Mouse (Mus musculus): ENCODE measurements around the gene Dcst1. TPM values are rescaled to one million over a fixed set of nuclear protein-coding genes. Genes with fewer than 3 reads are reported as not detected.
A peak's percentile ranks its signal among the peaks of the same experiment; 100 is the strongest.

The Dcst1 gene
- polyA plus RNA-seq, 1 experiment from 2014 or later = 0.37 TPM

DNA sequence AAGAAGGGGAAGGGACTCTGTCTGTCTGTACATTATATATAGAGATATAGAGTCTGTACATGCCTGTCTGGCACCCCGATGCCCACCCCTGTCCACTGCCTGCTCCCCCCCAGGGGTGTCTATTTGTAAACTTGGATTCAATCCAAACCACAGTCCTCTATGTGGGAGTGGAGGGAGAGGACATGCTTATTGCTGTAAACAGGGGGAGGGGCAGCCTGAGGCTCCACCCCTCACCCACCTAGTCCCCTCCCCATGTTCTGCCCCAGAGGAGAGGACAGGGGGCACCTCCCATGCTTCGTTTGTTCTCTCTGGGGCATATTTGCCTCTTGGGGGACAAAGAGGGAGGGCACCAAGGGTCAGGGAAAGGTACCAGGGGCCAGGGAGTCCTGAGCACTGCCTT is 50.3 kb downstream of the Dcst1 start:
- H3K4me3 ChIP-seq (ENCODE audit: low read depth, low read length) = no peak overlapping the region
- H3K4me1 ChIP-seq (ENCODE audit: control insufficient read depth, insufficient read depth, low read length) = peaks cover 36% of the 10 kb centered on the region
- DNase-seq (ENCODE audit: low spot score) (no peak), ATAC-seq (ENCODE audit: insufficient number of reproducible peaks, low FRiP score, low TSS enrichment, low read depth) (0 out of 2 replicates have a peak, but pooled peaks have one; percentile 1)
- H3K4me2 ChIP-seq (ENCODE audit: low read depth, severe bottlenecking) = peak overlapping the region; percentile 50; the same call in 1 of the 2 replicates
- peak overlapping the region; percentile 17; the same call in 1 of the 2 replicates for H3K9ac ChIP-seq (ENCODE audit: low read length)
- no peak overlapping the region for H3K27ac ChIP-seq (replicated peaks; ENCODE audit: low read depth, low read length)
- peaks cover 16% of the 10 kb centered on the region for H3K27me3 ChIP-seq (ENCODE audit: control insufficient read depth, insufficient read depth, low read length)
- 0 out of 2 replicates have a peak, but pooled peaks cover 3% of the 10 kb centered on the region for H3K9me3 ChIP-seq (ENCODE audit: control insufficient read depth, low read length)
- 49% methylated on average over 2 of the region's 2 CpGs for WGBS
- no peaks in the 10 kb centered on the region for H3K36me3 ChIP-seq (ENCODE audit: control insufficient read depth, insufficient read depth, low read length)

DNA sequence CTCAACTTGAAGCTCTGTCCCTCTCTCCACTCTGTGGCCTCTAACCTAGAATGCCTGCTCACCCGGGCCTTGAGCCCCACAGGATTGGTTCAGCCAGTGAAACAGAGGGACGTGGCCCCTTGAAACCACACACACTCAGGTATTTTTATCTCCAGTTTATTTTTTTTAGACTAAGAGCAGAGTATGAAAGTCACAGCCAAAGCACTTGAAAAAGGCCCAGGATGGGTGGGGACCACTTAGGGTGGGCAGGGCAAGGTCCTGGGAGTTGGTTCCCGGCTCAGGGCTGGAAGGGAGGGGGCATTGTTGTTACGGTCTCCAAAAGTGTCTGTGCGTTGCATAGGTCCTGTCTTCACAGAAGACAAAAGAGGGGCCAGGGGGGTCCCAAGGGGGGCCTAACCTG is 50.7 kb downstream of the Dcst1 start:
- Histone ChIP-seq H3K9ac (ENCODE audit: low read length) (no peak overlapping the region), H3K27me3 (ENCODE audit: control insufficient read depth, insufficient read depth, low read length) (peaks cover 12% of the 10 kb centered on the region), H3K4me2 (ENCODE audit: low read depth, severe bottlenecking) (no peak overlapping the region), H3K36me3 (ENCODE audit: control insufficient read depth, insufficient read depth, low read length) (no peaks in the 10 kb centered on the region), H3K4me3 (ENCODE audit: low read depth, low read length) (no peak overlapping the region), H3K4me1 (ENCODE audit: control insufficient read depth, insufficient read depth, low read length) (peaks cover 32% of the 10 kb centered on the region), H3K27ac (replicated peaks; ENCODE audit: low read depth, low read length) (0 out of 2 replicates have a peak overlapping the region, but pooled peaks have one; percentile 14), H3K9me3 (ENCODE audit: control insufficient read depth, low read length) (0 out of 2 replicates have a peak, but pooled peaks cover 3% of the 10 kb centered on the region)
- no peak for DNase-seq (ENCODE audit: low spot score)
- ATAC-seq (ENCODE audit: insufficient number of reproducible peaks, low FRiP score, low TSS enrichment, low read depth) = no peak
- WGBS = 80% methylated on average over 5 of the region's 5 CpGs

- no peak overlapping the region for H3K27ac ChIP-seq (replicated peaks; ENCODE audit: low read depth, low read length)
- DNase-seq (ENCODE audit: low spot score) = peak; percentile 89
- H3K4me2 ChIP-seq (ENCODE audit: low read depth, severe bottlenecking) = 0 out of 2 replicates have a peak overlapping the region, but pooled peaks have one; percentile 4
- H3K4me1 ChIP-seq (ENCODE audit: control insufficient read depth, insufficient read depth, low read length) = no peaks in the 10 kb centered on the region
- ATAC-seq (ENCODE audit: insufficient number of reproducible peaks, low FRiP score, low TSS enrichment, low read depth) = peak; percentile 63
- no peak overlapping the region for H3K9ac ChIP-seq (ENCODE audit: low read length)
- H3K27me3 ChIP-seq (ENCODE audit: control insufficient read depth, insufficient read depth, low read length) = no peaks in the 10 kb centered on the region
- H3K9me3 ChIP-seq (ENCODE audit: control insufficient read depth, low read length) = 0 out of 2 replicates have a peak, but pooled peaks cover 3% of the 10 kb centered on the region
- no peak overlapping the region for H3K4me3 ChIP-seq (ENCODE audit: low read depth, low read length)
- 1% methylated on average over 9 of the region's 9 CpGs for WGBS
- H3K36me3 ChIP-seq (ENCODE audit: control insufficient read depth, insufficient read depth, low read length) = no peaks in the 10 kb centered on the region
Observed at GRCm38 (mm10) chr3:89308089-89308488, 57.0 kb downstream of the Dcst1 start.

DNA sequence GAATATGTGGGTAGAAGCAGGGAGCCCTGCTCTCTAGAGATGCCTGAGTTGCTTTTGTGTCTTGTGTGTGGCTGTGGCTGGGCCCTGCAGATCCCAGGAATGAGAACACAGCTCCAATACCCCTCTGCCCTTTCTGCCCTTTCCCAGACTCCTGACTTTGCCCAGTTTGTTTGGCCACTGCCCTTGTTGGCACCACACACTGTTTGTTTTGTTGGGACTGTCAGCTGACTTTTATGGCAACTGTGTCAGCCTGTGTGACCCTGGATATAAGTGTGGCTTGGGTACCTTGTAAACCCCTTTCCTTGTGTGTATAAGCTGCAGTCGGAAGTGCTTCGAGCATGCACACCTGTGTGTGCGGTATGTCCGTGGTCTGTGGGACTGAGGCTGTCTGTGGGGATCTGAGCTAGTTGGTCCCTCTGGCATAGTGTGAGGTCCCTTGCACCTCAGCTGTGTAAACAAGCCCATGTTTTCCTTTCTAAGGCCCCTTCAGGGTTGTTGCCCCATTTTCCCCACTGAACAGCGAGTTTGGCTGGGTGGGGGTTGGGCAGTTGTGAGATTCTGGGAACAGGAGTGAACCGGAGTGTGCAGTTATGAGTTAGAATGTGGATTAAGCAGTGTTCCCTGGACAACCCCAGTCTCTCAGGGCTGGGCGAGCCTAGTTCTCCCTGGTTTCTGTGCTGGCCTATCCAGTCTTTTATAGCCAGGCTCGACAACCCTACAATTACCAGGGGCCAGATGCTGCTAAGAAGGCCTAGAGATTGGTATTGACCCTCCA is 59.3 kb downstream of the Dcst1 start:
- WGBS = 61% methylated on average over 8 of the region's 8 CpGs
- ATAC-seq (ENCODE audit: insufficient number of reproducible peaks, low FRiP score, low TSS enrichment, low read depth) = no peak

GRCm38 (mm10) chr3:89305105-89305504 is 59.9 kb downstream of the Dcst1 start:
- Histone ChIP-seq H3K27ac (replicated peaks; ENCODE audit: low read depth, low read length) (no peak overlapping the region), H3K27me3 (ENCODE audit: control insufficient read depth, insufficient read depth, low read length) (no peaks in the 10 kb centered on the region), H3K36me3 (ENCODE audit: control insufficient read depth, insufficient read depth, low read length) (no peaks in the 10 kb centered on the region), H3K4me3 (ENCODE audit: low read depth, low read length) (no peak overlapping the region), H3K4me1 (ENCODE audit: control insufficient read depth, insufficient read depth, low read length) (no peaks in the 10 kb centered on the region), H3K4me2 (ENCODE audit: low read depth, severe bottlenecking) (no peak overlapping the region), H3K9me3 (ENCODE audit: control insufficient read depth, low read length) (no peaks in the 10 kb centered on the region), H3K9ac (ENCODE audit: low read length) (no peak overlapping the region)
- ATAC-seq (ENCODE audit: insufficient number of reproducible peaks, low FRiP score, low TSS enrichment, low read depth) = no peak
- WGBS = 80% methylated on average over 4 of the region's 4 CpGs
- DNase-seq (ENCODE audit: low spot score) = no peak

More for the DNA sequence above, 59.3 kb downstream of the Dcst1 start:
- Histone ChIP-seq H3K4me2 (ENCODE audit: low read depth, severe bottlenecking) (no peak overlapping the region), H3K27ac (replicated peaks; ENCODE audit: low read depth, low read length) (no peak overlapping the region), H3K9me3 (ENCODE audit: control insufficient read depth, low read length) (no peaks in the 10 kb centered on the region), H3K36me3 (ENCODE audit: control insufficient read depth, insufficient read depth, low read length) (no peaks in the 10 kb centered on the region), H3K4me1 (ENCODE audit: control insufficient read depth, insufficient read depth, low read length) (no peaks in the 10 kb centered on the region), H3K9ac (ENCODE audit: low read length) (no peak overlapping the region), H3K27me3 (ENCODE audit: control insufficient read depth, insufficient read depth, low read length) (no peaks in the 10 kb centered on the region), H3K4me3 (ENCODE audit: low read depth, low read length) (no peak overlapping the region)
- DNase-seq (ENCODE audit: low spot score) = no peak

DNA sequence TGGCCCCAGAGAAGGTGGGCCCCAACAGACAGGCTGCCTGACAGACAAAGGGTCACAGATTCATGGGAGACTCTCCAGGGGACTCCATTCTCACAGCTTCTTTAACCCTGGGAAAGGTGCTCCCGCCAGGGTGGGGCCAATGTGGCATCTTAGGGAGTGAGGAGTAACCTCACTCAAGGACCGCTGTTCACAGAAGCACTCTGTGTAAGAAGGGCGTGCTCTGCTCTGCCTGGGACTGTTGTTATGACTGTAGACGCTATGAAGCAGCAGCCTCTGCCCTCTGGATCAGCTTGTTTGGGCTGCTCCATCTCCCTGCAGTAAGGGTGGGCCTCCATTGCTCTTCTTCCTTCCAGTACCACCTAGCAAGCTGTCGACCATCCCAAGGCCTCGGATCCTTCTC is 60.6 kb downstream of the Dcst1 start:
- H3K27me3 ChIP-seq (ENCODE audit: control insufficient read depth, insufficient read depth, low read length) = no peaks in the 10 kb centered on the region
- H3K9ac ChIP-seq (ENCODE audit: low read length) = no peak overlapping the region
- DNase-seq (ENCODE audit: low spot score) (no peak), ATAC-seq (ENCODE audit: insufficient number of reproducible peaks, low FRiP score, low TSS enrichment, low read depth) (no peak)
- H3K4me1 ChIP-seq (ENCODE audit: control insufficient read depth, insufficient read depth, low read length) = no peaks in the 10 kb centered on the region
- no peaks in the 10 kb centered on the region for H3K36me3 ChIP-seq (ENCODE audit: control insufficient read depth, insufficient read depth, low read length)
- H3K4me3 ChIP-seq (ENCODE audit: low read depth, low read length) = no peak overlapping the region
- WGBS = 61% methylated on average over 6 of the region's 6 CpGs
- no peaks in the 10 kb centered on the region for H3K9me3 ChIP-seq (ENCODE audit: control insufficient read depth, low read length)
- no peak overlapping the region for H3K27ac ChIP-seq (replicated peaks; ENCODE audit: low read depth, low read length)
- no peak overlapping the region for H3K4me2 ChIP-seq (ENCODE audit: low read depth, severe bottlenecking)

GRCm38 (mm10) chr3:89300514-89300913 is 64.5 kb downstream of the Dcst1 start:
- H3K27ac ChIP-seq (replicated peaks; ENCODE audit: low read depth, low read length) = no peak overlapping the region
- no peak overlapping the region for H3K4me2 ChIP-seq (ENCODE audit: low read depth, severe bottlenecking)
- H3K4me3 ChIP-seq (ENCODE audit: low read depth, low read length) = no peak overlapping the region
- H3K9ac ChIP-seq (ENCODE audit: low read length) = no peak overlapping the region
- H3K4me1 ChIP-seq (ENCODE audit: control insufficient read depth, insufficient read depth, low read length) = no peaks in the 10 kb centered on the region
- H3K9me3 ChIP-seq (ENCODE audit: control insufficient read depth, low read length) = no peaks in the 10 kb centered on the region
- H3K36me3 ChIP-seq (ENCODE audit: control insufficient read depth, insufficient read depth, low read length) = no peaks in the 10 kb centered on the region
- DNase-seq (ENCODE audit: low spot score) = no peak
- no peak for ATAC-seq (ENCODE audit: insufficient number of reproducible peaks, low FRiP score, low TSS enrichment, low read depth)
- 76% methylated on average over 2 of the region's 2 CpGs for WGBS
- H3K27me3 ChIP-seq (ENCODE audit: control insufficient read depth, insufficient read depth, low read length) = no peaks in the 10 kb centered on the region

Data from limb, embryonic 11.5 days (tissue).